Mouse (Mus musculus) CD4-positive, CD25-positive, alpha-beta regulatory T cell, adult 2 months (primary cell): ENCODE measurements at regions not wholly inside any gene's neighbourhood (a gene's known extent, or its start where the extent isn't known, plus 50 kb on each side); places are given as distances from the start of the nearest gene placed in this dataset.
"Not testable (repeated sequence)": the region's sequence is repeated elsewhere in the genome, so short reads cannot be mapped to it uniquely, and the experiment has no call there.

ENCODE experiments used
- DNase-seq: peaks from one replicate; pipeline ENCODE4 v3.0.0-alpha.2; 2012; ENCODE audit warnings: low read depth, low spot score

DNA sequence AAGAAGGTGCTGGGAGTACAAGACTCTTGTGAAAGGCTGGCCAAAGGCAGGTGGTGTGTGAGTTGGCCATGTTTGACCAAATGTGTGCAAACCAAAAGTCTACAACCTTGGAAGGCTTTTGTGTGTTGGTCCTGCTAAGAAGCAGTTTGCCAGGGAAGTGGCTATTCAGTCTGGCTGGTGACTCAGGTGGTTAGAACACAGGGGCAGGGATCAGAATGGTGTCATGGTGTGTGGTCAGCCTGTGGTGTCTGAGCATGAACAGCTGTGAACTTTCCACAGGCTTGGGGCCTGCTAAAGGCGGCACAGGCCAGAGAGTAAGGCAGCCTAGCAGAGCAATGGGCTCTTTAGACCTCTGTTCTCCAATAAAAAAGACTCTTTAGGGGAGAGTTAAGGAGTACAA is 171.6 kb upstream of the Klf14 start:
- no peak for DNase-seq

DNA sequence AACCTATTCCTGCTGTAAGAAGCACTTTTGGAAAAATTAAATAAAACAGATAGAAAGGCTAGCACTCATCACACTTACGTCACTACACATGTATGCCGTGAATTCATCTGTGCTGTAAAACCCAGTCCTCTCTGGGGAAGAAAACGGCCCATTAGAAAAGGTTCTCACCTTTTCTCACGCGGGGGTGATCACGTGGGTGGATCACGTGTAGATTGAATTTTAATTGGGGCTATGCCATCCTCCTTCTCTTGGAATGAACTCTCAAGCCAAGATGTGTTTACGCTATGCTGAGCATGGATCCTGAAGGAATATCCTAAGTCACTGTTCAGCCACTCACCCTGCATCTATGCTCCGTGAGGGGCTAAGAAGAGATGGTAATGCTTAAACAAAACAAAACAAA is 172.8 kb upstream of the Klf14 start:
- DNase-seq: no peak

DNA sequence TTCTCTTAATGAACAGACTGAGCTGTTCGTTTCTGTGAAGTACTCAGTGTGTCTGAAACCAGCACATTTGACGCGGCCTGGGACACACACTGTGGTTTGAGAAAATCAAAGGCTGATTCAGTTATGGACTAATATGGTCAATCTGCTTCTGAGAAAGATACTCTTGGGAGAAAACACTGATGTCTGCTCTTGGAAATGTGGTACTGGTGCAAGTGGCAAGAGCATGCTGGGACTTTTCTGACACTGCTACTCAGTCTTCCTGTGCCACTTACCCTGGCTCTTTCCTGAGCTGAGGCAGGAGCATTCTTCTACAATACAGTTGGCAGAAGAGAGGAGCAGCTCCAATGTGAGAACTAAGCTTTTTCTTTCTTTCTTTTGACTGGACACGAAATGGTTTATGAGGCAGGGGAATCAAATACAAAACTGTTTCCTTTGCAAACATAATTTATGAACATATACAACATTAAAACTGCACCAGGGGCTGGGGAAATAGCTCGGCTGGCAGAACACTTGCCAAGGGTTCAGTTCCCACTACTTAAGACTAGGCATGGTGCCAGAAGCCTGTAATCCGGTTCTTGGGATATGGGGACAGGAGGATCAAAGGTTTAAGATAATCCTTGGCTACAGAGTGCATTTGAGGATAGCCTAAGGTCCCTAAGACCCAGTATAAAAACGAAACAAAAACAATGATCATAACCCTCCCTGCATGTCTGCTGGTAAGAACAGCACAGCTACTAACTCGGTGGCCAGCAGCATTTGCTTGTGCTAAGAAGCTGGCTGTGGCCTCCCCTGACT is 173.7 kb upstream of the Klf14 start:
- no peak for DNase-seq

- DNase-seq: no peak
Observed at GRCm38 (mm10) chr6:31133896-31134735, 175.2 kb upstream of the Klf14 start.

DNA sequence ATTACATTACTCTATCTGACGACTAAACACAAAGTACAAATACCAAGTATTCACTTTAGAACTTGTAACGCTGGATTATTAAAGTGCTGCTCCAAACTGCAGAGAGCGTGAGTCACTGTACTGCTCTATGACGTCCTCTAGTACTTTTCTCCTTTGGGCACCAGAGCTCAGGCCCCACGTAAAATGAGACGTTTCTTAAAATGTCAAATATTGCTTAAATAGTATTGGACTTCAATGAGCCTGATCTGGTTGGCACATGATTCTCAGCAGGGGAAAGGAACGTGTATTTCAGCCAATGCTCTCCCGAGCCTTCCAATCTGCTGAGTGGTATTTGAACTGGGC is 175.8 kb upstream of the Klf14 start:
- DNase-seq: no peak

GRCm38 (mm10) chr6:31135580-31135979 is 176.7 kb upstream of the Klf14 start:
- no peak for DNase-seq

- DNase-seq: peak; percentile 59
Observed at GRCm38 (mm10) chr6:31136895-31137294, 178.0 kb upstream of the Klf14 start.

DNA sequence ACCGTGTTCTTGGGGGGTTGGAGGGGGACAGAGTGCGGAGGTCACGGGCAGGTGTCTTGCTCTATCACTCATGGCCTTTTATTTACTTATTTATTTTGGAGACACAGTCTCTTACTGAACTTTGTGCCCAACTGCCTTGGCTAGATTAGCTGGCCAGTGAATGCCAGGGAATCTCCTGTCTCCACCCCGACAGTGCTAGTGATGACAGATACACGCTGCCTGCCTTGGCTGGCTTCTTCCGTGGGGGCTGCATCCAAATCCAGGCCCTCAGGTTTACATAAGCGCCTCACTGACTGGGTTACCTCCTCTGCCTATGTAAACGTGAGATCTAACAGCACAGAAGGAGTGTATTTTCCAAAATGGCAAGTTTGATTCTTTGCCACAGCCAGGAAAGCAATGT is 178.5 kb upstream of the Klf14 start:
- DNase-seq: no peak

DNA sequence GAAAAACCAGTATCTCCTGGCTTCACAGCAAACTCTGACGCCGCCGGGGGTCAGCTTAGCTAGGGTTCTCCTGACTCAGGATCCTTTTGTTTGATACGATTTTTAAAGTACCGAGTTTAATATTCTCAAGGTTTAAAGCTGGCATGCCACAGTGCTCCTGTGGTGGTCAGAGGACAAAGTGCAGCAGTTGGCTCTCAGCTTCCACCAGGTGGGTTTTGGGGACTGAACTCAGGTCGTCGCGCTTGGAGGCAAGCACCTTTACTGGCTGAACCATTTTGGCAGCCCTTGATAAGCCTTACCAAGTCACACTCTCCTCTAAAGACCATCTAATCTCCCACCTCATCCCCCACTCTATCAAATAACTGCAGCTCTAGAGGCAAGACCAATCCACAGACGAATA is 181.1 kb upstream of the Klf14 start:
- no peak for DNase-seq

DNA sequence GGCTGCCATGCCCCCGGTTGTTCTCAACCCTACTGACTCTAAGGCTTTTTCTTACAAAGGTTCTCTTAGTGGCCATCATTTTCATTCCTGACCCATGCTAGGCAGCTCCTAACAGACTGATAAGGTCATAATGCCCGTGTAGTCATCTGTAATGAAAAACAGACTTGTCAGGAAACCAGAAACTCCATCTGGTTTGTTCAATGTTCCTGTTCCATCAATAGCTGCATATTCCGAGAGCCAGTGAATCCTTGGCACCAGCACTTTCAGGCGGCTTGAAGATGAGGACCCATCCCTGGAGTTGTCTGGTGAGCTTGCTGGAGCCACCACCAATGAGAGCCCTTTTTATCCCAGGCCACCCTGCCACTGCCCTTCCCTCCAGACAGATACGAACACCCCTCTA is 181.7 kb upstream of the Klf14 start:
- no peak for DNase-seq

DNA sequence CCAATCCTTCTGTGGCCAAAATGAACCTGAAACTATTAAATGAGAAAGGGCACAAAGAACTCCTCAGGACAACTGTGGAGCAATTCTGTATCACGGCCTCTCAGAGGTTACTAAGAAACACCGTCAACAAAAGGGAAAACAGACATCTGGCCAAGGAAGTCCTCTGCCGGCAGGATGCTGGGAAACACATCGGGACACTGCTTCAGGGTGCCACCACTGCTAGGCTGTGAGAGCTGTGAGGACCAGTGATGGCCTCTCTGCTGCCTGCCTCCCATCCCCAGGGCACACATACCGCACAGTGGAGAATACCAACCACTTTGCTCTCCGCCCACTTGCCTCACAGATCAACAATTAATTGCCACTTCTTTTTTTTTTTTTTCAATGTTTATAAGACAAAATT is 182.6 kb upstream of the Klf14 start:
- no peak for DNase-seq

GRCm38 (mm10) chr6:31142479-31143007 is 183.7 kb upstream of the Klf14 start:
- not testable (repeated sequence) for DNase-seq

DNA sequence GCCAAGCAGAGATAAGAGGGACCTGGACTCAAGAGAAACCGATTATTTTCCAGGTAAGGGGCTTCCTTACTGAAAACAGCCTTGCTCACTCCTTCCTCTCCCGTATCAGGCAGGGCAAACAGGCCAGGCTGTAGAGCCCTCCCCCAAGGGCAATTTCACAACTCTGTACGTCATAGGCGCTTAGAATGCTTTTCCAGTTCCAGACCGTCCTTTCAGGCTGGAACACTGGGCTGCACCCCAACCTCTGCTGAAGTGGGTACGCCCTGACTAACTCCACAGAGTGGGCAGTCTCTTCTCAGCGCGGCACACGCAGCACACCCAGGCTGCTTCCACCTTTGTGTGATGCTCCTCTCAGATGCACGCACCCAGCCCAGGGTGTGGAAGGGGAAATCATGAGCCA is 186.8 kb upstream of the Klf14 start:
- no peak for DNase-seq

DNA sequence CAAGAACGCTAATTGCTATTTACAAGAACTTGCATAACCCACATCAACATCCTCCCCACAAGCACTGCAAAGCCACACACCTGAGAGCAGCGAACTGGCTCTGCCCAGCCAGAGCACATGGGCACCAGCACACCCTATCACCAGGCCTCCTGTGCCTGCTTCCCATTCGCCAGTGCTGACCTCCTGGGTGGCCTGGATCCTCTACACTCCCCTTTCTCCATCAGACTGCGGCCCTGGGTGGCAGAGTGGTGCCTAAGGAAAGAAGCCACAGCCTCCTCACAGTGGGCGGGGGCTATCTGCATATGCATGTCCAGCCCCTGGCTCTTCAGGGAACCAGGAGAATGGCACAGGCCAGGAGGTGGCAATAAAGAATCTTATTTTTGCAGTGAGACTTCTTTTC is 187.9 kb upstream of the Klf14 start:
- peak; percentile 40 for DNase-seq

DNA sequence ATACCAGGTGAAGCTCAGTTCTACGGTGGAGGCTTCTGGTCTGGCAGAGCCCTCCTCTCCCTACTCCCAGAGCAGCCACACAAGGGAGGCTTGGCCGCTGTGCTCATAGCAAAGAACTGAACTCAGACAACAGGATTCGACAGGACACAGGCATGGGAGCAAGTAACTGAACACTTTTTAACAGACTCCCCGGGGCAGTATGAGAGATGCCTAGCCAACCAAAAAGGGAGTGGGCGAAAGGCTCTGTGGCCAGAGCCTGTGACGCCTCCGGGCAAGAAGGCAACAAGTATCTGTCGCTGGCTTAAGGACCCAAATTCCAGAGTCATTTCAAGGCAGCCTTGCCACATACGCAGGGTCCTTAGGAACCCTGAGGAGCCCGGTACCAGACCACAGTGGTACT is 188.8 kb upstream of the Klf14 start:
- no peak for DNase-seq

- peak; percentile 31 for DNase-seq
Observed at GRCm38 (mm10) chr6:31148311-31148856, 189.5 kb upstream of the Klf14 start.

- DNase-seq: no peak
Observed at GRCm38 (mm10) chr6:31149164-31149563, 190.3 kb upstream of the Klf14 start.

DNA sequence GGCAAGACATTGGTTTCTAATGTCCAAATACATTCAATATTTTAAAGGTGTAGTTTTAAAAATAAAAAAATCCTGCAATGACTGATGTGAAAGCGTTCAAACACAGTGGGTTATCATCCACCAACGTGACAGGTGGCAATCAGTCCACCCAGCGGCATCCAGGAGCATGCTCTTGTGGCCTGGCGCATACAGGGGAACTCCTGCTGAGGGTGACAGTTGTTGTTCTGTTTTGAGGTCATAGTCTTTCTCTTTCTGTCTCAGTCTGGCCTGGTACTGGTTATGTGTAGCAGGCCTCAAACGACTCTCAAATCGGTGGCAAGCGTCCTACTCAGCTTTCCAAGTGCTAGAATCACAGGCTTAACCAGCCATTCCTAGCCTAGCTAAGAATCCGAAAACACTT is 191.5 kb upstream of the Klf14 start:
- peak; percentile 50 for DNase-seq

- DNase-seq: peak; percentile 60
Observed at GRCm38 (mm10) chr6:31155857-31156256, 197.0 kb upstream of the Klf14 start.

DNA sequence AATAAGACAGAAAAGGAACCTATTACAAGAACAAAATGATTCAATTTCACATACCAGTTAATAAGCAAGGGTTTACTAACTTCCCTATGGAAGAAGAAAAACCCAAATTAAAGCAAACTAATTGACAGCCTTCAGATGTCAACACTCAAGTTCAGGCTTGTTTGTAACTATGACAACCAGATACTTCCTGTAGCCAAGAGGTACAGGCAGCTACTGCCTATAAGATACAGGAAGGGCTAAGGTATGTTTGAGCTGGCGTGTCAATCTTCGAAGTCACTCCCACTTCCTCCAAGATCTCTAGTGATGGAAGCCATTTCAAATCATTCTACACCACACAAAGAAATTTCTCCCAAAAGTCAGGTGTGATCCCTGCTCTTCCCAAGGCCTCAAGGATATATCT is 198.1 kb upstream of the Klf14 start:
- DNase-seq: peak; percentile 80

DNA sequence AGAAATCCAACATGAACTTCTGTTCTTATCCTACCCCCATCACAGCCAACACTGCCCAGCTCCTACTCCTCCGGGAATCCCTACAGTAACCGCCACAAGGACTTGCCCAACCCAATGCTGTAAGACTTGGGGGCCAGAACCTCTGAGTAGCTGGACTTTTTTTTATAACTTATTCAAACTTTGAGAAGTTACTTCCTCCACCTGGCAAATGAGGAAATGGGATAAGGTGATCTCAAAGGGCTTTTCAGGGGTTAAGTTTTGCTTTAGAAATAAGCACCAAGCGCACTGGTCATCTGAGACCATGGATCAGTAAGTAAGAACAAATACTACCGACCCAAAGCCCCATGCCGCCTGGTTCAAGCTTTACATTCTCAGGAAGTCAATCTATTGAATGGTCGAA is 198.6 kb upstream of the Klf14 start:
- DNase-seq: no peak

- DNase-seq: peak; percentile 44
Observed at GRCm38 (mm10) chr6:31158648-31159047, 199.8 kb upstream of the Klf14 start.

DNA sequence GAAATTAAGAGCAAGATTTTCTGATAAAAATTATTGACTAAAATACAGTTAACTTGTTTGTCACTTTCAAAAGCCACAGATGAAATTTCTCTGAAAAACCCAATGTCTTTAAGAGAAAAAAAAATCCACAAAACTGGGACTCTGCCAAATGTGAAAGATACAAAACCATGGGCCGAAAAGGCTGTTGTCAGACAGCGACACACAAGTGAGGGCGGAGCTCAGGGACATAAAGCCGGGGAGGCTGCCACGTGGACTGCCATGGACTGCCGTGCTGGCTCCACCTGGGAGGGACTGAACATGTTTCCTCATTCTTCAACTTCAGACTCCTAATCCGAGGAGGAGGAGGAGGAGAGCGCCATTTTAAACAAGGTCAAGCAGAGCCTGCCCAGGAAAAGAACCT is 200.4 kb upstream of the Klf14 start:
- peak; percentile 78 for DNase-seq
